Mouse (Mus musculus): Measurements from ENCODE around the gene Ulk4. TPM values are rescaled to one million over a fixed set of nuclear protein-coding genes. Genes with fewer than 3 reads are reported as not detected.

Gene Ulk4
- total RNA-seq, 2 experiments from 2014 or later = 9.5 to 9.9 TPM

DNA sequence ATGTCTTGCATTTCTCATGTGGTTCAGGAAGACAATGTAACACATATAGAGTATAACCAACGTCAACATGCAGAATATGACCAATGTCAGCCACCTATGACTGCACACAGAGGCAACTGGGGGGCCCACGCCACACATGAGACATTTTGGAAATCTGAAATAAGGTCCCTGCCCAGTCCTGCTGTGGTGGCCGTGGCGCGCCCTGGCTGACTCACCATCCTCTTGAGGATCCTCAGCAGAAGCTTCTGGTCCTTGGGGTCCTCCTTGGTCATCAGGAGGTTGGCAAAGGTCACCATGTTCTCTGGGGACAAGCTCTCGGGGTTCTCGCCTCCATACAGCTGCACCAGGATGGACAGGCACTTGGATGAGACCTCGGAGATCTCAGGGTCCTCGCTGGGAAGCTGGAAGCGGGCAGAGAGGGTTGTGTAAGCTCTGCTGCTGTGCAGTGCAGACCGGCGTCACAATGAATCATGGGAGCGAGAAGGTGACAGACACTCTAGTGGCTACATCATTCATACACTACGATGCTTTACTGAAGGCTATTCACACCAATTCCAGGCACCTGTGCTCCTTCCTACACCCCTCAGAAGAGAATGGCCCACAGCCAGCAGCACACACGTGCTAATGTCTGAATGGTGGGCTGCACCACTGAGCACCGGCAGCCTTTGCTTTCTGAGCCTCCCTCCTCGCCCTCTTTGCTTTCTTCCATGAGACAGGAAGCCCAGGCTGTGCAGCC lies 232.4 kb downstream of the Ulk4 start:
- Histone ChIP-seq H3K27ac (0 out of 2 replicates have a peak overlapping the region, but pooled peaks have one; percentile 12), H3K4me3 (no peak overlapping the region)
- peak in 1 of 2 experiments; percentile 9 for DNase-seq (ENCODE audit: low spot score in 2 of 2)
- no peak for TF ChIP-seq CTCF (conservative IDR thresholded peaks at IDR 0.05)

DNA sequence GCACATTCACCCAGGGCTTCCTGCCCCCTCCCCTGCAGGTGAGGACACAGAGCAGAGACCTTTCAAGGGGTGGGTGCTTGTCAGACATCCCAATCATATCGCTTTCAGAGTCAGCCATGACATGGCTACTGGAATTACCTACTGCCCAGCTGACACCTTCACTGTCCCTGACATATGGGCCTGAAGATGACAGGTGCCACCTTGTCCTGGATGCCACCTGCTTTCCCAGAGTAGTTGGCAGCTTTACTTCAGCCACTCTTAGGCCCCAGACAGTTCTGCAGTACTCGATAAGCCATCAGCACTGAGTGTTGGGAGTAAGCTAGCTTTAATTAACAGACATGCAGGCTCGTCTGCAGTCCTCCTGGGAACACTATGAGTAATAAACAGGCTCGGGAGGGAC lies 234.0 kb downstream of the Ulk4 start:
- Histone ChIP-seq H3K27ac (no peak overlapping the region), H3K4me3 (no peak overlapping the region)
- peak in 1 of 2 experiments; percentile 6 for DNase-seq (ENCODE audit: low spot score in 2 of 2)
- no peak for TF ChIP-seq CTCF (conservative IDR thresholded peaks at IDR 0.05)

DNA sequence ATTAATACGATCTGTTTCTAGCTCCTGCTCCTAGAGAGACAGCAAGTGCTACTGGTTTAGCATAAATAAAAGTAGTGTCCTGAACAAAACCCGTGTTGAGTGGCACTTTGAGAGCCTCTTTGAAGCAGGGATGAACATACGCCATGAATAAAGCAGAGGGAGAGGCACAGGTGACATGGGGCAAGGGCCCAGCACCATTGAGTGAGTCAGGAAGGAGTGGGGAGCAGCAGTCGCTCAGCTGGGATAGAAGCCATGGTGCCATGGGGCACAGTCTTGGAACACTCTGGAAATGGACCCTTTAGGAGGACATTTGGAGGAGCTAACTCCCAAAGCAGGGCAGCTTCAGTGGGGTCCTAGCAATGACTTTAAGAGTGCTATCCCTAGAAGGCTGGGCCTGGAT lies 238.6 kb downstream of the Ulk4 start:
- TF ChIP-seq CTCF (conservative IDR thresholded peaks at IDR 0.05) = no peak
- Histone ChIP-seq H3K27ac (no peak overlapping the region), H3K4me3 (no peak overlapping the region)
- DNase-seq (ENCODE audit: low spot score in 2 of 2) = peak in 1 of 2 experiments; percentile 8

DNA sequence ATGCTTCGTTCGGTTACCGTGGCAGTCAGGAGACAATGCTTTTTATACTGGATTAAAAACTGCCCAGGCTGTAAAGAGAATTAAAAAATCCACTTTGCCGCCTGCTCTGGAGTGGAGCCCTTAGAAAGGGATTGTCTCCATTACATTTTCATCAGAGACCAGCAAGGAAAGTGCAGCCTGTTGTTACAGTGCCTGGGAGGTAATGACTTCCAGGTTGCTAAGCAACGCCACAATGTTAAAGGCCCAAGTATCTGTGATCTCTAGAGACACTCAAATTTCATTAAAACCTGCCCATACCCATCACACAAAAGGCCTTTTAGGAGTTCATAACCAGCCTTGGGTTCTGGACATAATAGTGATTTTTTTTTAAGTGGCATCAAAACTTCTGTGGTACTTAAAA lies 239.0 kb downstream of the Ulk4 start:
- no peak overlapping the region for H3K4me3 ChIP-seq
- no peak for TF ChIP-seq CTCF (conservative IDR thresholded peaks at IDR 0.05)
- DNase-seq (ENCODE audit: low spot score in 2 of 2) = no peak
- H3K27ac ChIP-seq = no peak overlapping the region

DNA sequence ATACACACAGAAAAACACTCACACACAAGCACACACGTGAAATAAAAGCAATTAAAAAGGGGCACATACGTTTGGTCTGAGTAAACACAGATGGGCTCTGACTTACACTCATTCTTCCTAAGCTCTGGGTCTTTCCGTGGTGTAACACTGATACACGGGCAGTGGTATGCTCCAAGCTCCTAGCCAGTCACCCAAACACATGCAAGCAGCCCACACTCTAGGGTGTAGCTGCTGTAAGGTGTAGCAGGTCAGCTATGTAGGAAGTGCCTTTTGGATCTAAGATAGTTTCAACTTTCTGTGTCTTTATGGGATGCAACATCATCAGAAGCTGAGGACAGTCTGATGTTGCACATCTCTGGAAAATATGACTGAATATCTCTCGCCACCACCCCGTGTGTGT lies 241.7 kb downstream of the Ulk4 start:
- Histone ChIP-seq H3K27ac (no peak overlapping the region), H3K4me3 (no peak overlapping the region)
- no peak for DNase-seq (ENCODE audit: low spot score in 2 of 2)
- no peak for TF ChIP-seq CTCF (conservative IDR thresholded peaks at IDR 0.05)

DNA sequence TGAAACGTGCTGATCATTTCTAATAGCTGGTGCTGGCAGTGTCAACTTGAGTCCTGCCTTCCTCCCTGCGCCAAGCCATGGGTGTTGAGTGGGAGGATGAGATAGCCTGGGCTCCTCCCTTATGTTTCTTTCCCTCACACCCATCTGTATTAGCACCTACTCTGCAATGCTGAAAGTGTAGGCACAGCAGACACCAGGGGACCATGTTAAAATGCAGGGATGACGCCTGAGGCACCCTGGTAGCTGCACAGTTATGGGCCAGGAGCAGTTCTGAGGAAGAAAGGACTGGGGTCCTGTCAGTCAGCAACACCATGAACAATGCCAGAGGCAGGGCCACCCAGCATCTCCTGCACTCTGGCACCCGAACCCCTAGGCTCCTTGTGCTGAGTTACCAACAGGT lies 243.4 kb downstream of the Ulk4 start:
- no peak for TF ChIP-seq CTCF (conservative IDR thresholded peaks at IDR 0.05)
- Histone ChIP-seq H3K27ac (no peak overlapping the region), H3K4me3 (no peak overlapping the region)
- DNase-seq (ENCODE audit: low spot score in 2 of 2) = no peak

DNA sequence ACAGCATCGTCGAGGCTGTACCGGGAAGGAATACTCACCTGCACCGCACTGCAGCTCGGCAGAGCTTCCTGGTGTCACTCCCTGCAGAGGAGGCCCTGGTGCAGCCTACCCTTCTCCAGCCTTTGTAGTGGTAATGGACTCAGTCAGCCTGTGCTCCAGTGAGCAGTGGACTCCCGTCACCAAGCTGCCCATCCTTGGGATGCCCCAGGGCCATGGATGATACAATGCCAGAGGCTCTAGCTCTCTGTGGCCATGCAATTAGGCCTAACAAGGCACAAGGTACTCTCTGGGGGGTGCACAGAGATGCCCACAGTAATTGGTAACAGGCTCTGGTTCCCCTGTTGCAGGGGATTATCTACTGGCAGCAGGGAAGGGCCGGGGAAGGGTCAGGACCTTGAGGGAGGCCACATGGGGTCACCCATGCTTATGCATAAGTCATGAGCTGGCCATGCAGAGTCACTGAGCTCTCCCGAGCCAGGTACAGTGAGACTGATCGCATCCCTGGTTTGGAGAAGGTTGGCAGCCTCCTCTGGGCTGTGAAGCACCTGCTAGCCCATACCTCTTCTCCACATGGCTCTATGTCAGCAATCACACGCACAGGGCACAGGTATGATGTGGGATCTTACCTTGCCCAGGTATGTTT lies 244.6 kb downstream of the Ulk4 start:
- H3K27ac ChIP-seq = no peak overlapping the region
- H3K4me3 ChIP-seq = no peak overlapping the region
- no peak for DNase-seq (ENCODE audit: low spot score in 2 of 2)
- TF ChIP-seq CTCF (conservative IDR thresholded peaks at IDR 0.05) = no peak

DNA sequence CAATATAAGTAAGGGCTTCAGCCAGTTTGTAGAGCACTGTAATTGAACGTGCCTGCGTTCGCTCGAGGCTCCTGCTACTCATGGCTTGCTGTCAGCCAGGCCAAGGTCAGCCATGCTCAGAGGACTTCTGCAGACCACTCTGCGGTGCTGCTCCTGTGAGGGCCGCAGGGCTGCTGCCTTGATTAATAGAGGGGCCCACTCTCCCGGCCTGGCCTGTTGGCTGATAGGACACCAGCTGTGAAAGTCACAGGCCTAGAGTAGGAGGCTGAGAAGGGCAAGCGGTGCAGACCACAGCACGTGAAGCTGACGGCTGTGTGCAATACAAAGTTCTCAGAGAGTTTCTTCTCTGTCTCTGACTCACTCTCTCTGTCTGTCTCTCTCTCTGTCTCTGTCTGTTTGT lies 246.0 kb downstream of the Ulk4 start:
- no peak for TF ChIP-seq CTCF (conservative IDR thresholded peaks at IDR 0.05)
- no peak for DNase-seq (ENCODE audit: low spot score in 2 of 2)
- no peak overlapping the region for H3K4me3 ChIP-seq

DNA sequence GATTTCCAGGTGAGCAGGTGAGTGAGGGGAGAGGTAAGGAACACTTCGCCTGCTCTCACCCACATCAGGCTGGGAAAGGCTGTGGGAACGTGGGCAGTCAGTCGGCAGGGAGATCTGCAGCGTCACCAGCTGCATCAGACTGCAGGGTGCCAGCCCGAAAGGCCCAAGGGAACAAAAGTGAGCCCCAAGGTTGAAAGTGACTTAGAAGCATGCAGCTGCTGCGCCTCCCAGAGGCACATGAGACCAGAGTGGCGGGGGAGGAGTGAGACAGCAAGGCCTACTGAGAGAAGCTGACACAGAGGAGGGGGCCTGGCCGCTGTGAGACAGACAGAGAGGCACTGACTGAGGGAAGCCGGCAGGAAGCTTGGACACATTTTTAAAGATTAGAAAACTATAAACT lies 247.2 kb downstream of the Ulk4 start:
- Histone ChIP-seq H3K27ac (no peak overlapping the region), H3K4me3 (no peak overlapping the region)
- DNase-seq (ENCODE audit: low spot score in 2 of 2) = no peak
- TF ChIP-seq CTCF (conservative IDR thresholded peaks at IDR 0.05) = 0 out of 2 replicates have a peak, but pooled peaks have one; percentile 6

More for the DNA sequence above, 246.0 kb downstream of the Ulk4 start:
- no peak overlapping the region for H3K27ac ChIP-seq

DNA sequence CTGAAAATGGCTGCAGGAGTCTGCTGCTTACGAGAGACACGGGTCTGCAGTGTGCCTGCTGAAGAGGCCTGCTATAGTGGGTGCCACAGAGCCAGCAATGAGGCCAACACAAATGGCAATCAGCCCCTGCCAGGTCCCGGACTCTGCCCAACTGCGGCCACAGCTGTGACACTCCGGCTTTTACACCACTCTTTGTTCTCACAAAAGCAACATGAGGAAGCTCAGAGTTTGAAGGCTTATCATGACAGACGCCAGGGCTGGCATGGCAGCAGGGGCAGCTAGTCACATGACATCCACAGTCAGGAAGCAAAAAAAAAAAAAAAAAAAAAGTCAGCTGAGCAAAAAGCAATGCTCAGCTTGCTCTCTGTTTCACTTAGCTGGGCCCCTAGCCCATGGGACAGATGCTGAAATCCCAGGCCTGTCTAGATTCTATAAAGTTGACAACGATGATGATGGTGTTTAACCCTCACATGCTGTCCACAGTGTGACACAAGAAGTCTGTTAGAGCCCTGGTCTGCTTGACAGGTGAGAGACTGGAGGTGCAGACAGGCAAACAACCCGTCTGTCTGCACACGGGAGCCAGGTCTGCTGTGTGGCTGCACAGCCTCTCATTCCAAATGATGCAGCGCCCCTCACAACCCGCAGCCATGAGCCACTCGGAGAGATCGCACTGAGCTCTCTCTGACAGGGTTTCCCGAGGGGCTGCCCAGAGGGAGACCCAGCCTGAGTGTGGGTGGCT lies 253.3 kb downstream of the Ulk4 start:
- DNase-seq (ENCODE audit: low spot score in 2 of 2) = peak in 1 of 2 experiments; percentile 18
- no peak for TF ChIP-seq CTCF (conservative IDR thresholded peaks at IDR 0.05)
- H3K4me3 ChIP-seq = no peak overlapping the region
- peak overlapping the region; percentile 53 for H3K27ac ChIP-seq

DNA sequence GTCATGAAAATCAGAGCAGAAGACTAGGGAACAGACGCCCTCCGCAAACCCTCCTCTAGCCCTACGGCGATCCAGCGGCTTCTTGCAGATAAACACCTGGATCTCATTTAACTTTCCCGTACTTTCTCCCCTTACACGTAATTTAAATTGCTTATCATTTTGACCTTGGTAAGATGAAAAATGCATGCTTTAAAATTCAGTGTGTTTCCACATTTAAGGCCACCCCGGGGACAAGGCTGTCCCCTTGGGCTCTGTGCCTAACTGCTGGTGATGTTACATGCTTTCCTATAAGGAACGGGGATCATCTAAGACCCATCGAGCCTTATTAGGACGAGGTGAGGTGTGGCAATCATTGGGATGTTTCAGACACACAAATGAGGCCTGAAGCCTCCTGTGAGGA lies 256.6 kb downstream of the Ulk4 start:
- H3K4me3 ChIP-seq = no peak overlapping the region
- no peak for TF ChIP-seq CTCF (conservative IDR thresholded peaks at IDR 0.05)
- DNase-seq (ENCODE audit: low spot score in 2 of 2) = no peak
- no peak overlapping the region for H3K27ac ChIP-seq

DNA sequence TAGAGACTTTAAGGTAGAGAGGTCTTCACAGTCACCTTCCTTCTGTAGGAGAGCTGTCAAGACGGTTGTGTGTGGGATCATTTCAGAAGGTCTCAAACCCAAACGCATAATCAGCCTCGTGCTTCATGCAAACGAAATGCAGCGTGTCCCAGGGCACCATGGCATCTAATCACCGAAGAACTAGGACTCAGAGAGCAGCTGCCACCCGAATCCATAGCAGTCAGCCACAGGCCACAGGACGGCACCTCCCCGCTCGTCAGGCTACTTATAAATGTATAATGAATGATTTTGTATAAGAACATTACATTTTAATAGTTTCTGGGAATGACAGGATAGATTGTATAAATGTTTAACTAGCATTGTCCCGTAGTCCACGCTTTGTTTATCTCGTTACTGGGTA lies 257.1 kb downstream of the Ulk4 start:
- Histone ChIP-seq H3K27ac (no peak overlapping the region), H3K4me3 (no peak overlapping the region)
- DNase-seq (ENCODE audit: low spot score in 2 of 2) = no peak
- no peak for TF ChIP-seq CTCF (conservative IDR thresholded peaks at IDR 0.05)

Data from layer of hippocampus, adult 2 months (tissue).